Comparison of ENCODE assay signal across 8 mouse cellular contexts in genomic region chr2:150451180-150451919, GRCm38 (mm10). TPM values are rescaled to one million over a fixed set of nuclear protein-coding genes. Genes with fewer than 3 reads are reported as not detected.
DNase-seq lines count a peak whose midpoint lies in the region; ATAC-seq and TF ChIP-seq lines count a peak whose summit lies in the region.
"Not testable (repeated sequence)": the region's sequence is repeated elsewhere in the genome, so short reads cannot be mapped to it uniquely, and the experiment has no call there.

TSS of gene Zfp442 (minus strand) at chr2:150451486.

- not testable (repeated sequence) for TF ChIP-seq CTCF in lung, embryonic 14.5 days (IDR thresholded peaks at IDR 0.05; ENCODE audit: low read depth)

- peak; percentile 54 for DNase-seq in Muller cell, postnatal 12 days (ENCODE audit: inconsistent ontology term)
- peak; percentile 86 for DNase-seq in cerebellum, adult 9-11 months
- DNase-seq in frontal cortex, postnatal 10 days (ENCODE audit: low spot score in 2 of 2) = peak; percentile 15 to 66
- DNase-seq in hindbrain, embryonic 10.5 days (ENCODE audit: low spot score) = peak; percentile 71
- peak; percentile 32 for DNase-seq in layer of hippocampus, adult 9-10 months (ENCODE audit: low spot score)
- peak; percentile 74 for DNase-seq in lung, embryonic 14.5 days
- DNase-seq in thymus, adult 18-20 months = peak; percentile 13 to 25

- under 1% methylated on average over 18 of the region's 18 CpGs for WGBS in hindbrain, embryonic 10.5 days
- WGBS in lung, embryonic 14.5 days = under 1% methylated on average over 18 of the region's 18 CpGs

- ATAC-seq in lung, embryonic 14.5 days (ENCODE audit: insufficient read depth) = peak; percentile 100
- ATAC-seq in neutrophil, adult 5-6 weeks (ENCODE audit: extremely low read depth, insufficient number of reproducible peaks, low FRiP score, poor library complexity, severe bottlenecking) = peak; percentile 53; the same call in 1 of the 2 replicates

- peak within 1 kb of the TSS; percentile 84 for H3K27ac ChIP-seq in hindbrain, embryonic 10.5 days
- H3K27ac ChIP-seq in lung, embryonic 14.5 days (ENCODE audit: low read depth) = peak within 1 kb of the TSS; percentile 77; the same call in 1 of the 2 replicates

- H3K4me2 ChIP-seq in lung, embryonic 14.5 days = peak within 1 kb of the TSS; percentile 55

- not testable (repeated sequence) for H3K36me3 ChIP-seq in hindbrain, embryonic 10.5 days; lung, embryonic 14.5 days (ENCODE audit: insufficient read depth)

- H3K9me3 ChIP-seq in hindbrain, embryonic 10.5 days; lung, embryonic 14.5 days (ENCODE audit: low read depth, low read length): not testable (repeated sequence)

- H3K4me3 ChIP-seq in hindbrain, embryonic 10.5 days = peak within 1 kb of the TSS; percentile 58
- peak within 1 kb of the TSS; percentile 40 for H3K4me3 ChIP-seq in lung, embryonic 14.5 days (ENCODE audit: low read depth, low read length)

- not testable (repeated sequence) for H3K27me3 ChIP-seq in hindbrain, embryonic 10.5 days (ENCODE audit: insufficient read depth, poor library complexity, severe bottlenecking); lung, embryonic 14.5 days (ENCODE audit: insufficient read depth, low read length)

- H3K4me1 ChIP-seq in hindbrain, embryonic 10.5 days (replicated peaks); lung, embryonic 14.5 days (ENCODE audit: insufficient read depth): not testable (repeated sequence)

- H3K9ac ChIP-seq in lung, embryonic 14.5 days = peak within 1 kb of the TSS; percentile 40

RNA-seq across cellular contexts. Expression of gene Zfp442, which starts in this region (rescaled TPM):
- 6.1 and 9.6 TPM in 2 replicates for polyA plus RNA-seq in hindbrain, embryonic 10.5 days (2016; fragmentation: Nextera tagmentation; extraction: Ambion mirVana)
- 8.0 and 8.7 TPM in 2 replicates for polyA plus RNA-seq in lung, embryonic 14.5 days (2014; fragmentation: Nextera tagmentation; extraction: Ambion mirVana)
- total RNA-seq in neutrophil, adult 5-6 weeks (2017) = 1.7 and 2.2 TPM in 2 replicates

Comparison
In these comparisons a context has a peak if more than half of its experiments do, and no peak if none do; other contexts are left out.
1. Peak in every context shown above with its lines: DNase-seq, ATAC-seq, H3K4me3 ChIP-seq and H3K27ac ChIP-seq.
2. DNase-seq: peak in every context shown above with its lines; median percentile 86 in cerebellum, adult 9-11 months; 74 in lung, embryonic 14.5 days; 71 in hindbrain, embryonic 10.5 days; 54 in Muller cell, postnatal 12 days; 40 in frontal cortex, postnatal 10 days; 32 in layer of hippocampus, adult 9-10 months; 19 in thymus, adult 18-20 months.